ENCODE assay signal across 8 mouse cellular contexts in genomic region chr16:16599586-16600401, GRCm38 (mm10). TPM values are rescaled to one million over a fixed set of nuclear protein-coding genes. Genes with fewer than 3 reads are reported as not detected.
DNase-seq lines count a peak whose midpoint lies in the region; ATAC-seq and TF ChIP-seq lines count a peak whose summit lies in the region.

No protein-coding gene starts in this region.

- no peaks in the 10 kb centered on the region for H3K9me3 ChIP-seq in embryonic facial prominence, embryonic 10.5 days
- no peaks in the 10 kb centered on the region for H3K9me3 ChIP-seq in intestine, postnatal 0 days (ENCODE audit: control insufficient read depth)
- no peaks in the 10 kb centered on the region for H3K9me3 ChIP-seq in limb, embryonic 14.5 days (ENCODE audit: control insufficient read depth, low read length)
- H3K9me3 ChIP-seq in midbrain, embryonic 13.5 days = no peaks in the 10 kb centered on the region
- H3K9me3 ChIP-seq in stomach, embryonic 16.5 days (replicated peaks; ENCODE audit: control insufficient read depth, low read length) = no peaks in the 10 kb centered on the region

- peak overlapping the region; percentile 70 for H3K4me3 ChIP-seq in embryonic facial prominence, embryonic 10.5 days
- H3K4me3 ChIP-seq in intestine, postnatal 0 days (ENCODE audit: low read depth, low read length) = peak overlapping the region; percentile 78
- H3K4me3 ChIP-seq in limb, embryonic 14.5 days (replicated peaks; ENCODE audit: low read length) = peak overlapping the region; percentile 76
- H3K4me3 ChIP-seq in midbrain, embryonic 13.5 days (replicated peaks) = peak overlapping the region; percentile 82
- H3K4me3 ChIP-seq in stomach, embryonic 16.5 days (replicated peaks; ENCODE audit: low read length) = peak overlapping the region; percentile 86

- peak overlapping the region; percentile 92 for H3K4me2 ChIP-seq in intestine, postnatal 0 days (replicated peaks; ENCODE audit: low read depth)
- H3K4me2 ChIP-seq in limb, embryonic 14.5 days (replicated peaks; ENCODE audit: low read depth, low read length, severe bottlenecking) = peak overlapping the region; percentile 84
- H3K4me2 ChIP-seq in midbrain, embryonic 13.5 days (replicated peaks) = peak overlapping the region; percentile 95
- peak overlapping the region; percentile 86 for H3K4me2 ChIP-seq in stomach, embryonic 16.5 days (ENCODE audit: low read depth, low read length)

- DNase-seq in CD4-positive, CD25-positive, alpha-beta regulatory T cell, adult 2 months (ENCODE audit: low read depth, low spot score) = peak; percentile 20
- DNase-seq in embryonic facial prominence, embryonic 10.5 days (ENCODE audit: low spot score) = peak; percentile 79
- peak; percentile 95 for DNase-seq in heart, adult 11 months
- DNase-seq in limb, embryonic 14.5 days (ENCODE audit: low spot score) = peak; percentile 28

- peaks cover 10% of the 10 kb centered on the region; the same call in 1 of the 2 replicates for H3K4me1 ChIP-seq in embryonic facial prominence, embryonic 10.5 days
- 0 out of 2 replicates have a peak, but pooled peaks cover 3% of the 10 kb centered on the region for H3K4me1 ChIP-seq in intestine, postnatal 0 days (replicated peaks; ENCODE audit: control insufficient read depth, insufficient read depth, low read length)
- H3K4me1 ChIP-seq in limb, embryonic 14.5 days (ENCODE audit: control insufficient read depth, insufficient read depth, low read length) = no peaks in the 10 kb centered on the region; the same call in 1 of the 2 replicates
- peaks cover 7% of the 10 kb centered on the region for H3K4me1 ChIP-seq in midbrain, embryonic 13.5 days (replicated peaks)
- peaks cover 3% of the 10 kb centered on the region; the same call in 1 of the 2 replicates for H3K4me1 ChIP-seq in stomach, embryonic 16.5 days (ENCODE audit: control insufficient read depth, insufficient read depth, low read length)

- WGBS in embryonic facial prominence, embryonic 10.5 days = under 1% methylated on average over 77 of the region's 77 CpGs
- WGBS in intestine, postnatal 0 days = under 1% methylated on average over 75 of the region's 77 CpGs
- WGBS in limb, embryonic 14.5 days = under 1% methylated on average over 59 of the region's 77 CpGs
- WGBS in midbrain, embryonic 13.5 days = under 1% methylated on average over 75 of the region's 77 CpGs
- WGBS in stomach, embryonic 16.5 days = under 1% methylated on average over 77 of the region's 77 CpGs

- H3K9ac ChIP-seq in intestine, postnatal 0 days (ENCODE audit: low read depth, low read length) = peak overlapping the region; percentile 87
- H3K9ac ChIP-seq in limb, embryonic 14.5 days (ENCODE audit: low read depth, low read length, severe bottlenecking) = peak overlapping the region; percentile 86
- peak overlapping the region; percentile 84 for H3K9ac ChIP-seq in midbrain, embryonic 13.5 days (replicated peaks)
- peak overlapping the region; percentile 94 for H3K9ac ChIP-seq in stomach, embryonic 16.5 days (ENCODE audit: low read length)

- H3K27me3 ChIP-seq in embryonic facial prominence, embryonic 10.5 days (replicated peaks; ENCODE audit: low read depth, poor library complexity, severe bottlenecking) = peaks cover 17% of the 10 kb centered on the region
- no peaks in the 10 kb centered on the region for H3K27me3 ChIP-seq in intestine, postnatal 0 days (replicated peaks; ENCODE audit: control insufficient read depth, insufficient read depth, low read length)
- H3K27me3 ChIP-seq in limb, embryonic 14.5 days (ENCODE audit: control insufficient read depth, insufficient read depth, low read length) = no peaks in the 10 kb centered on the region
- H3K27me3 ChIP-seq in midbrain, embryonic 13.5 days = no peaks in the 10 kb centered on the region
- no peaks in the 10 kb centered on the region for H3K27me3 ChIP-seq in stomach, embryonic 16.5 days (ENCODE audit: control insufficient read depth, insufficient read depth, low read length)

- no peak for TF ChIP-seq POLR2A in limb, embryonic 14.5 days (IDR thresholded peaks at IDR 0.05; ENCODE audit: borderline replicate concordance, extremely low read depth, insufficient read depth, insufficient read length)

- H3K27ac ChIP-seq in embryonic facial prominence, embryonic 10.5 days (replicated peaks) = peak overlapping the region; percentile 80
- H3K27ac ChIP-seq in intestine, postnatal 0 days (ENCODE audit: low read depth, low read length) = peak overlapping the region; percentile 98
- peak overlapping the region; percentile 58; the same call in 1 of the 2 replicates for H3K27ac ChIP-seq in limb, embryonic 14.5 days (replicated peaks; ENCODE audit: low read depth, low read length)
- H3K27ac ChIP-seq in midbrain, embryonic 13.5 days = no peak overlapping the region
- peak overlapping the region; percentile 93 for H3K27ac ChIP-seq in stomach, embryonic 16.5 days (ENCODE audit: low read length)

- no peak for ATAC-seq in CD4-positive, CD25-positive, alpha-beta regulatory T cell, adult 4 months
- peak; percentile 98 for ATAC-seq in intestine, postnatal 0 days
- ATAC-seq in limb, embryonic 14.5 days (ENCODE audit: low FRiP score, low read depth) = peak; percentile 90
- peak; percentile 94 for ATAC-seq in midbrain, embryonic 13.5 days
- ATAC-seq in stomach, embryonic 16.5 days (ENCODE audit: insufficient read depth, low FRiP score) = peak; percentile 97

- TF ChIP-seq CTCF in intestine, postnatal 0 days (IDR thresholded peaks at IDR 0.05; ENCODE audit: low read depth) = no peak

- H3K36me3 ChIP-seq in embryonic facial prominence, embryonic 10.5 days (replicated peaks) = no peaks in the 10 kb centered on the region
- no peaks in the 10 kb centered on the region for H3K36me3 ChIP-seq in intestine, postnatal 0 days (ENCODE audit: control insufficient read depth, insufficient read depth)
- H3K36me3 ChIP-seq in limb, embryonic 14.5 days (ENCODE audit: control insufficient read depth, insufficient read depth, low read length) = no peaks in the 10 kb centered on the region
- no peaks in the 10 kb centered on the region for H3K36me3 ChIP-seq in midbrain, embryonic 13.5 days
- H3K36me3 ChIP-seq in stomach, embryonic 16.5 days (ENCODE audit: control insufficient read depth, insufficient read depth, low read length) = no peaks in the 10 kb centered on the region

RNA-seq across cellular contexts. Expression of gene Fgd4, which starts 0.6 kb away (rescaled TPM):
- under 1 TPM in 1 of 2 experiments, not detected in 1; 0.15 TPM for polyA plus RNA-seq in CD4-positive, CD25-positive, alpha-beta regulatory T cell, adult 4 months (2017; shearing (Covaris generic))
- 10.3 and 12.8 TPM in 2 replicates for polyA plus RNA-seq in embryonic facial prominence, embryonic 10.5 days (2016; fragmentation: Nextera tagmentation; extraction: Ambion mirVana)
- 6.9 and 8.7 TPM in 2 replicates for polyA plus RNA-seq in intestine, postnatal 0 days (2015; fragmentation: Nextera tagmentation; extraction: Ambion mirVana)
- 2.7 and 2.8 TPM in 2 replicates for polyA plus RNA-seq in limb, embryonic 14.5 days (2012; rRNA removed)
- polyA plus RNA-seq in limb, embryonic 14.5 days (2014; fragmentation: Nextera tagmentation; extraction: Ambion mirVana) = 6.0 and 6.6 TPM in 2 replicates
- polyA plus RNA-seq in midbrain, embryonic 13.5 days (2015; fragmentation: Nextera tagmentation; extraction: Ambion mirVana) = 26.2 and 26.8 TPM in 2 replicates
- 10.3 and 11.5 TPM in 2 replicates for polyA plus RNA-seq in stomach, embryonic 16.5 days (2015; fragmentation: Nextera tagmentation; extraction: Ambion mirVana)

Comparison
In these comparisons a context has a peak if more than half of its experiments do, and no peak if none do; other contexts are left out.
1. DNase-seq: peak in every context shown above with its lines; median percentile 95 in heart, adult 11 months; 79 in embryonic facial prominence, embryonic 10.5 days; 28 in limb, embryonic 14.5 days; 20 in CD4-positive, CD25-positive, alpha-beta regulatory T cell, adult 2 months.